Mouse (Mus musculus): ENCODE measurements around the gene Ccdc137. TPM values are rescaled to one million over a fixed set of nuclear protein-coding genes. Genes with fewer than 3 reads are reported as not detected.

The Ccdc137 gene
- polyA plus RNA-seq, 1 experiment from 2014 or later, result 32.6 TPM

DNA sequence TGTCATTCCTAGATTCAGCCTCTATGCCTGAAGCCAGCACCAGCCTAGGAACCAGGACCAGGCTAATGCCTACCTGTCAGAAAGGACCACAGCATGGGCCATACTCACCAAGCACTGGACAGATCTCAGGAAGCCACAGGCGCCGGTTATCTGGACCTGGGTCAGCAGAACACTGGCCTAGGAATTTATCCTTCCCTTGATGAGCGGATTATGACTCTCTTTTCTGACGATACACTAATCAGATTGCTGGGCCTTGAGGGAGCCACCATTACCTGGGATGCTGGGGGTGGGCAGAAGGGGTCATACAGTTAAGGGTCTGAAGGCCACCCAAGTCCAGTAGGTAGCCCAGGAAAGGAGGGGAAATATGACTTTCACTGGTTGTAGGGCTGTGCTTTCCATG lies 4.6 kb upstream of the Ccdc137 start, which contains the start of gene Pde6g:
TSS of gene Pde6g (minus strand) at position 195 of the 400 bp plus-strand sequence.
- Histone ChIP-seq H3K36me3 (ENCODE audit: control insufficient read depth, insufficient read depth, low read length) (no peaks in the 10 kb centered on the region), H3K9me3 (ENCODE audit: control insufficient read depth, low read length) (no peaks in the 10 kb centered on the region), H3K4me2 (ENCODE audit: low read depth, severe bottlenecking) (no peak within 1 kb of the TSS), H3K27ac (replicated peaks; ENCODE audit: low read depth, low read length) (no peak within 1 kb of the TSS), H3K27me3 (ENCODE audit: control insufficient read depth, insufficient read depth, low read length) (no peaks in the 10 kb centered on the region), H3K9ac (ENCODE audit: low read length) (no peak within 1 kb of the TSS), H3K4me3 (ENCODE audit: low read depth, low read length) (no peak within 1 kb of the TSS), H3K4me1 (ENCODE audit: control insufficient read depth, insufficient read depth, low read length) (no peaks in the 10 kb centered on the region)
- no peak for ATAC-seq (ENCODE audit: insufficient number of reproducible peaks, low FRiP score, low TSS enrichment, low read depth)
- DNase-seq (ENCODE audit: low spot score), result no peak
- WGBS, result 81% methylated on average over 4 of the region's 4 CpGs

- ATAC-seq (ENCODE audit: insufficient number of reproducible peaks, low FRiP score, low TSS enrichment, low read depth) (no peak), DNase-seq (ENCODE audit: low spot score) (no peak)
- Histone ChIP-seq H3K4me1 (ENCODE audit: control insufficient read depth, insufficient read depth, low read length) (no peaks in the 10 kb centered on the region), H3K36me3 (ENCODE audit: control insufficient read depth, insufficient read depth, low read length) (peaks cover 4% of the 10 kb centered on the region; the same call in 1 of the 2 replicates), H3K9ac (ENCODE audit: low read length) (no peak overlapping the region), H3K9me3 (ENCODE audit: control insufficient read depth, low read length) (no peaks in the 10 kb centered on the region), H3K4me2 (ENCODE audit: low read depth, severe bottlenecking) (no peak overlapping the region), H3K4me3 (ENCODE audit: low read depth, low read length) (no peak overlapping the region), H3K27ac (replicated peaks; ENCODE audit: low read depth, low read length) (no peak overlapping the region), H3K27me3 (ENCODE audit: control insufficient read depth, insufficient read depth, low read length) (no peaks in the 10 kb centered on the region)
- WGBS, result 86% methylated on average over 4 of the region's 4 CpGs
Measured at GRCm38 (mm10) chr11:120454965-120455364, 3.0 kb upstream of the Ccdc137 start.

DNA sequence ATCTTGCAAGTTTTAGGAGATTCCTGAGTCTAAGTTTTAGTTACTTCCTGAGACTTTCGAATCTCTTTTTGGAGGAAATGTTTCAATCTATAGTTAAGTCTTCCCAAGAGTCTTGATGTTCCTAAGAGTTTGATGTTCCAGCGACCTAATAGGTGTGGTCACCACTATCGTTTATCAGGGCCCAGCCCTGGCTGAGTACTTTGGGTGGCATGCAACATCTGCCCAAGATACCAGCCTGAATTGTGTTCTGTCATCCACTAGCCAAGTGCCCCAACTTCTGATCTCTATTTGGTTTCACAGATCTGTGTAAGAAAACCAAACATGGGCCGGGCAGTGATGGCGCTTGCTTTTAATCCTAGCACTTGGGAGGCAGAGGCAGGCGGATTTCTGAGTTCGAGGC lies 2.5 kb upstream of the Ccdc137 start:
- H3K27me3 ChIP-seq (ENCODE audit: control insufficient read depth, insufficient read depth, low read length), result no peaks in the 10 kb centered on the region
- H3K27ac ChIP-seq (replicated peaks; ENCODE audit: low read depth, low read length), result no peak overlapping the region
- no peaks in the 10 kb centered on the region for H3K4me1 ChIP-seq (ENCODE audit: control insufficient read depth, insufficient read depth, low read length)
- ATAC-seq (ENCODE audit: insufficient number of reproducible peaks, low FRiP score, low TSS enrichment, low read depth), result no peak
- DNase-seq (ENCODE audit: low spot score), result no peak
- H3K9me3 ChIP-seq (ENCODE audit: control insufficient read depth, low read length), result no peaks in the 10 kb centered on the region
- H3K36me3 ChIP-seq (ENCODE audit: control insufficient read depth, insufficient read depth, low read length), result peaks cover 6% of the 10 kb centered on the region; the same call in 1 of the 2 replicates
- H3K4me2 ChIP-seq (ENCODE audit: low read depth, severe bottlenecking), result no peak overlapping the region
- 95% methylated on average over 7 of the region's 7 CpGs for WGBS
- no peak overlapping the region for H3K4me3 ChIP-seq (ENCODE audit: low read depth, low read length)
- no peak overlapping the region for H3K9ac ChIP-seq (ENCODE audit: low read length)

- DNase-seq (ENCODE audit: low spot score) (no peak), ATAC-seq (ENCODE audit: insufficient number of reproducible peaks, low FRiP score, low TSS enrichment, low read depth) (no peak)
- no peaks in the 10 kb centered on the region for H3K27me3 ChIP-seq (ENCODE audit: control insufficient read depth, insufficient read depth, low read length)
- H3K9me3 ChIP-seq (ENCODE audit: control insufficient read depth, low read length), result no peaks in the 10 kb centered on the region
- H3K36me3 ChIP-seq (ENCODE audit: control insufficient read depth, insufficient read depth, low read length), result peaks cover 14% of the 10 kb centered on the region; the same call in 1 of the 2 replicates
- H3K4me3 ChIP-seq (ENCODE audit: low read depth, low read length), result peak overlapping the region; percentile 93
- peak overlapping the region; percentile 49; the same call in 1 of the 2 replicates for H3K27ac ChIP-seq (replicated peaks; ENCODE audit: low read depth, low read length)
- H3K4me2 ChIP-seq (ENCODE audit: low read depth, severe bottlenecking), result peak overlapping the region; percentile 86
- no peaks in the 10 kb centered on the region for H3K4me1 ChIP-seq (ENCODE audit: control insufficient read depth, insufficient read depth, low read length)
- H3K9ac ChIP-seq (ENCODE audit: low read length), result peak overlapping the region; percentile 93
- 38% methylated on average over 14 of the region's 14 CpGs for WGBS
Measured at GRCm38 (mm10) chr11:120457370-120457769, 545 bp upstream of the Ccdc137 start.

DNA sequence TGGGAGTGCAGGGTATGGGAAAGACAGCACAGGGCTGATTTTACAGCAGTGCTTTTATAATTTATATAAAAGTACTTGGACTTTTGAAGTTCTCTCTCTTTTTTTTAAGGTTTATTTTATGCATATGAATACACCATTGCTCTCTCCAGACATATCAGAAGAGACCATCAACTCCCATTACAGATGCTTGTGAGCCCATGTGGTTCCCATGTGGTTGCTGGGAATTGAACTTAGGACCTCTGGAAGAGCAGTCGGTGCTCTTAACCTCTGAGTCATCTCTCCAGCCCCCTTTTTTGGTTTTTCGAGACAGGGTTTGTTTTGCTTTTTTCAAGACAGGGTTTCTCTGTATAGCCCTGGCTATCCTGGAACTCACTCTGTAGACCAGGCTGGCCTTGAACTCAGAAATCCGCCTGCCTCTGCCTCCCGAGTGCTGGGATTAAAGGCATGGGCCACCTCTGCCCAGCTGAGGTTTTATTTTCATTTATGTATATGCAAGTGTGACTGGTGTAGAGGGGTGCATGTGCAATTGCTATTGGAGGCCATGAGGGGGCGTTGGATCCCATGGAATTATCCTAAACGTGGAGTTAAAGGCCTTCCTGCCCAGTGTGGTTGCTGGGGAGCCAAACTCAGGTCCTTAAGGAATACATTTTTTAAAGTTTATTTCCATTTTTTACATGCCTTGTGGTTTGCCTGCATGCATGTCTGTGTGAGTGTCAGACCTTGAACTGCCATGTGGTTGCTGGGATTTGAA lies 1.1 kb downstream of the Ccdc137 start:
- ATAC-seq (ENCODE audit: insufficient number of reproducible peaks, low FRiP score, low TSS enrichment, low read depth) (no peak), DNase-seq (ENCODE audit: low spot score) (no peak)
- peaks cover 16% of the 10 kb centered on the region; the same call in 1 of the 2 replicates for H3K36me3 ChIP-seq (ENCODE audit: control insufficient read depth, insufficient read depth, low read length)
- H3K9ac ChIP-seq (ENCODE audit: low read length), result peak overlapping the region; percentile 93
- 67% methylated on average over 6 of the region's 6 CpGs for WGBS
- no peaks in the 10 kb centered on the region for H3K4me1 ChIP-seq (ENCODE audit: control insufficient read depth, insufficient read depth, low read length)
- H3K9me3 ChIP-seq (ENCODE audit: control insufficient read depth, low read length), result no peaks in the 10 kb centered on the region
- H3K4me2 ChIP-seq (ENCODE audit: low read depth, severe bottlenecking), result peak overlapping the region; percentile 86
- no peaks in the 10 kb centered on the region for H3K27me3 ChIP-seq (ENCODE audit: control insufficient read depth, insufficient read depth, low read length)
- peak overlapping the region; percentile 93 for H3K4me3 ChIP-seq (ENCODE audit: low read depth, low read length)
- no peak overlapping the region for H3K27ac ChIP-seq (replicated peaks; ENCODE audit: low read depth, low read length)

GRCm38 (mm10) chr11:120463536-120463935 lies 5.6 kb downstream of the Ccdc137 start:
- H3K4me1 ChIP-seq (ENCODE audit: control insufficient read depth, insufficient read depth, low read length), result peaks cover 4% of the 10 kb centered on the region; the same call in 1 of the 2 replicates
- H3K9ac ChIP-seq (ENCODE audit: low read length), result no peak overlapping the region
- peaks cover 16% of the 10 kb centered on the region; the same call in 1 of the 2 replicates for H3K36me3 ChIP-seq (ENCODE audit: control insufficient read depth, insufficient read depth, low read length)
- no peaks in the 10 kb centered on the region for H3K27me3 ChIP-seq (ENCODE audit: control insufficient read depth, insufficient read depth, low read length)
- no peak for ATAC-seq (ENCODE audit: insufficient number of reproducible peaks, low FRiP score, low TSS enrichment, low read depth)
- no peak overlapping the region for H3K4me2 ChIP-seq (ENCODE audit: low read depth, severe bottlenecking)
- no peak for DNase-seq (ENCODE audit: low spot score)
- H3K27ac ChIP-seq (replicated peaks; ENCODE audit: low read depth, low read length), result no peak overlapping the region
- no peaks in the 10 kb centered on the region for H3K9me3 ChIP-seq (ENCODE audit: control insufficient read depth, low read length)
- H3K4me3 ChIP-seq (ENCODE audit: low read depth, low read length), result no peak overlapping the region
- WGBS, result 80% methylated on average over 2 of the region's 2 CpGs

- no peak for DNase-seq (ENCODE audit: low spot score)
- no peak overlapping the region for H3K4me2 ChIP-seq (ENCODE audit: low read depth, severe bottlenecking)
- H3K36me3 ChIP-seq (ENCODE audit: control insufficient read depth, insufficient read depth, low read length), result peaks cover 16% of the 10 kb centered on the region; the same call in 1 of the 2 replicates
- H3K27ac ChIP-seq (replicated peaks; ENCODE audit: low read depth, low read length), result no peak overlapping the region
- H3K9ac ChIP-seq (ENCODE audit: low read length), result no peak overlapping the region
- H3K4me1 ChIP-seq (ENCODE audit: control insufficient read depth, insufficient read depth, low read length), result peaks cover 4% of the 10 kb centered on the region; the same call in 1 of the 2 replicates
- no peaks in the 10 kb centered on the region for H3K27me3 ChIP-seq (ENCODE audit: control insufficient read depth, insufficient read depth, low read length)
- 94% methylated on average over 5 of the region's 5 CpGs for WGBS
- H3K4me3 ChIP-seq (ENCODE audit: low read depth, low read length), result no peak overlapping the region
- no peaks in the 10 kb centered on the region for H3K9me3 ChIP-seq (ENCODE audit: control insufficient read depth, low read length)
- no peak for ATAC-seq (ENCODE audit: insufficient number of reproducible peaks, low FRiP score, low TSS enrichment, low read depth)
Measured at GRCm38 (mm10) chr11:120464365-120464764, 6.5 kb downstream of the Ccdc137 start.

GRCm38 (mm10) chr11:120465521-120465920 lies 7.6 kb downstream of the Ccdc137 start:
- Histone ChIP-seq H3K27me3 (ENCODE audit: control insufficient read depth, insufficient read depth, low read length) (no peaks in the 10 kb centered on the region), H3K4me2 (ENCODE audit: low read depth, severe bottlenecking) (no peak overlapping the region), H3K27ac (replicated peaks; ENCODE audit: low read depth, low read length) (no peak overlapping the region), H3K4me1 (ENCODE audit: control insufficient read depth, insufficient read depth, low read length) (peaks cover 4% of the 10 kb centered on the region; the same call in 1 of the 2 replicates), H3K4me3 (ENCODE audit: low read depth, low read length) (no peak overlapping the region), H3K9me3 (ENCODE audit: control insufficient read depth, low read length) (no peaks in the 10 kb centered on the region), H3K9ac (ENCODE audit: low read length) (no peak overlapping the region), H3K36me3 (ENCODE audit: control insufficient read depth, insufficient read depth, low read length) (peaks cover 13% of the 10 kb centered on the region)
- 98% methylated on average over 4 of the region's 4 CpGs for WGBS
- ATAC-seq (ENCODE audit: insufficient number of reproducible peaks, low FRiP score, low TSS enrichment, low read depth) (no peak), DNase-seq (ENCODE audit: low spot score) (no peak)

All from limb, embryonic 11.5 days (tissue).